Mouse (Mus musculus): ENCODE results near the gene Pus7. TPM values are rescaled to one million over a fixed set of nuclear protein-coding genes. Genes with fewer than 3 reads are reported as not detected.

Gene Pus7
- polyA plus RNA-seq, 1 experiment = 0.17 TPM

DNA sequence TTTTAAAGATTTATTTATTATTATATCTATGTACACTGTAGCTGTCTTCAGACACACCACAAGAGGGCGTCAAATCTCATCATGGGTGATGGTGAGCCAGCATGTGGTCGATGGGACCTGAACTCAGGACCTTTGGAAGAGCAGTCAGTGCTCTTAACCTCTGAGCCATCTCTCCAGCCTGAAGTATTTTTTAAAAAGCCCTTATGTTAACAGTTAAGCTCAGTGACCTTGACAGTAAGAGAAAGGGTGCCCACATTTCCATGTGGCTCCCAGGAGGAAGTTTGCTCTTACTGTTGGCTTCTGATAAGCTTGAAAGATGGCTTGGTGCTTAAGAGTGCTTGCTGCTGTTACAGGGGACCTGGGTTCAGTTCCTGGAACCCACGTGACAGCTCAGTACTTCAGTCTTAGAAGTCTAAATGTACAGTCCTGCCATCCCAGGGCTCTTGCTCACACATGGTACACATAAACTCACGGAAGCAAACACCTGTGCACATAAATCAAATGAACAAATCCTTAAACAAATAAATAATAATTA is 5.6 kb upstream of the Pus7 start:
- peaks cover 3% of the 10 kb centered on the region; the same call in 1 of the 2 replicates for H3K9me3 ChIP-seq (ENCODE audit: control insufficient read depth, low read length)
- peak overlapping the region; percentile 73 for H3K4me3 ChIP-seq (replicated peaks)
- H3K36me3 ChIP-seq (ENCODE audit: control insufficient read depth) = peaks cover 44% of the 10 kb centered on the region
- TF ChIP-seq GATA1 (IDR thresholded peaks at IDR 0.05; ENCODE audit: low read length) = no peak
- no peak for TF ChIP-seq TAL1 (IDR thresholded peaks at IDR 0.05; ENCODE audit: low read length)
- H3K4me1 ChIP-seq (ENCODE audit: control insufficient read depth) = peaks cover 33% of the 10 kb centered on the region
- H3K27me3 ChIP-seq (ENCODE audit: control insufficient read depth) = no peaks in the 10 kb centered on the region

DNA sequence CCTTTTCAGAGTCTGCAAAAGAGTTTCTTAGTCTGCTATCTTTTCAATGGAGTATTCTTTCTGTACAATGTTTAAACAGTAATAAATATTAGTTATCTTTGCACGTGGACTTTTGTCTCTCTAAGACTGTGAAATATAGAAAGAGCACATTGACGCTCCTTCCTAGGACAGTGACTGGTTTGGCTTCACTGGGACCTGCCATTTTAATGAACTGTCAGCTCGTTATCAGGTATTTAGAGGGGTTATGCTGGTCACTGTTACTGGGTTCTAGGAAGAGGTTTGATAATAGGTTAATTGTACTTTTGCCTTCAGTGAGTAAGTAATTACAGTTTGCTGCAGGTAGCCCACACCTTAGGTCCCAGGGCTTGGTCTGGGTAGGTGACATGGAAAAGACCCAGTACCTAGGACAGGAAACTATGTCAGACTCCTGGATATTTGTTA is 4.9 kb upstream of the Pus7 start:
- peak overlapping the region; percentile 73 for H3K4me3 ChIP-seq (replicated peaks)
- H3K4me1 ChIP-seq (ENCODE audit: control insufficient read depth) = peaks cover 39% of the 10 kb centered on the region
- peaks cover 38% of the 10 kb centered on the region for H3K36me3 ChIP-seq (ENCODE audit: control insufficient read depth)
- peaks cover 3% of the 10 kb centered on the region; the same call in 1 of the 2 replicates for H3K9me3 ChIP-seq (ENCODE audit: control insufficient read depth, low read length)
- no peak for TF ChIP-seq TAL1 (IDR thresholded peaks at IDR 0.05; ENCODE audit: low read length)
- TF ChIP-seq GATA1 (IDR thresholded peaks at IDR 0.05; ENCODE audit: low read length) = no peak
- H3K27me3 ChIP-seq (ENCODE audit: control insufficient read depth) = no peaks in the 10 kb centered on the region

DNA sequence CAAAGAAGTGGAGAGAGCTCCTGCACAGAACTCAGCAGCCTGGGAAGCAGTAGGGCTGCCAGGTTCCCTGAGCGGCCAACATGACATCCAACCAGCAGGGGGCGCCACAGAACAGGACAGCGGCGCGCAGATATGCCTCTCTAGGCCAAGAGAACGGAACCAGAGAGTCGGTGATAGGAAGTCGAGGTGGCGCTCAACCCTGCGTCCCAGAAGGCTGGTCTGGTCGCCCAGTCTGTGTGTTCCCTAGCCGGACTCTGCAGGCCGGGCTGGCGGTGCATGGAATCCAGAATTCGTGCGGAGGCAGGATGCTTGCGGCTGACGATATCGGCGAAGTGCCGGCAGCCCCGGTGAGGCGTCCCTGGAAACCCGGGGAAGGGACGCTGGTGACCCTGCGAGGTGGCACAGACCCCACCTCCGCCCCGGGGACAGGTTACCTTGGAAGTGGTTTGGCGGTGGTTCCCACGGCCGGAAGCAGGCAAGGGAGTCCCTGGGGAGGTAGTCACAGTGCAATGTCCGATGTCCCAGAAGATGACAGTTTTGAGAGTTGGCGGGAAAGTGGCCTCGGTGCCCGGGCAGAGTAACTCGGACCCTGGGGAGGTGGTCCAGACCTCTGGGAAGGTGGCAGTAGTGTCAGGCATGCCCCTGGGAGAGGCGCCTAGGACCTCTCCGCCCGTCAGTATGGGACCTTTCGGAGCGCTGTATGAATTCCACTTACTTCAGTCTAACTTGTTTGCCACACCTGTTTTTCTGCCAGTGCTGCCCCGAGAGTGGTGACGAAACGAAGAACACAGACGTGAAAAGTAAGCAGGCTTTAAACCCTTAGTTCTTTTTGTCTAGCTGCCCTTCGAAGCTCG is 4.3 kb upstream of the Pus7 start, which contains the start of gene Rint1:
Gene Rint1 (plus strand): TSS at position 176 of the 854 bp plus-strand sequence.
- peaks cover 3% of the 10 kb centered on the region; the same call in 1 of the 2 replicates for H3K9me3 ChIP-seq (ENCODE audit: control insufficient read depth, low read length)
- no peaks in the 10 kb centered on the region for H3K27me3 ChIP-seq (ENCODE audit: control insufficient read depth)
- peak within 1 kb of the TSS; percentile 73 for H3K4me3 ChIP-seq (replicated peaks)
- peaks cover 46% of the 10 kb centered on the region for H3K4me1 ChIP-seq (ENCODE audit: control insufficient read depth)
- no peak for TF ChIP-seq GATA1 (IDR thresholded peaks at IDR 0.05; ENCODE audit: low read length)
- TF ChIP-seq TAL1 (IDR thresholded peaks at IDR 0.05; ENCODE audit: low read length) = no peak
- H3K36me3 ChIP-seq (ENCODE audit: control insufficient read depth) = peaks cover 36% of the 10 kb centered on the region

DNA sequence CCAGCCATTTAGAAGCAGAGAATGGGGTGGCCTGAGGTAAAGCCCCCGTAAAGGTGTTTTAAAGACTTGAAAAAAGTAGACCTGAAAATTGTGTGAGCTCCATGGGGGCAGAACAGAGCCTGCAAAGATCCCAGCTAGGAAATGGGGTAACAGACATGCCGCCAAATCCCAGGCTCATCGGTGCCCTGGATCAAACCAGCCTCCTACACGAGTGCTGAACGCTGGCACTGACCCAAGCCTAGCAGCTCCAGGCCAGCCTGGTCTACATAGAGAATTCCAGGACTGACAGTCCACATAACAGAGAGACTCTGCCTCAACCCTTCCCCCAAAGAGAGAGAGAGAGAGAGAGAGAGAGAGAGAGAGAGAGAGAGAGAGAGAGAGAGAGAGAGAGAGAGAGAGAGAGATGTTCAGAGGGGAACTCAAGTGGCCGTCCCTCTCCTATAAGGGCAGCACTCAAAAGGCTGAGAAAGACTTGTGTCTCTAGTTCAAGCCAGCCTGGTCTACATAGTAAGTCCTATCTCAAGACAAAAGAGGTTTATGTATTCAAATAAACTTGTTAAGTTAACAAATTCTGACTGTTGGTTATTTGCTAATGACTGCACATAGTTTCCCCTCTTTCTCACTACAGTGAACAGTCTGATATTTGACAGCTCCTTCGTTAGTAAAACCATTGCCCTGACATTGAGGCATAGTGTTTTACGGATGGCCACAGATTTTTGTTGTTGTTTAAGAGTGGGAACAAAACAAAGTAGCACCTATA is 1.3 kb downstream of the Pus7 start:
- H3K4me3 ChIP-seq (replicated peaks) = peak overlapping the region; percentile 84
- H3K9me3 ChIP-seq (ENCODE audit: control insufficient read depth, low read length) = peaks cover 3% of the 10 kb centered on the region; the same call in 1 of the 2 replicates
- no peaks in the 10 kb centered on the region for H3K27me3 ChIP-seq (ENCODE audit: control insufficient read depth)
- peaks cover 8% of the 10 kb centered on the region for H3K36me3 ChIP-seq (ENCODE audit: control insufficient read depth)
- TF ChIP-seq GATA1 (IDR thresholded peaks at IDR 0.05; ENCODE audit: low read length) (no peak), TAL1 (IDR thresholded peaks at IDR 0.05; ENCODE audit: low read length) (no peak)
- peaks cover 35% of the 10 kb centered on the region for H3K4me1 ChIP-seq (ENCODE audit: control insufficient read depth)

DNA sequence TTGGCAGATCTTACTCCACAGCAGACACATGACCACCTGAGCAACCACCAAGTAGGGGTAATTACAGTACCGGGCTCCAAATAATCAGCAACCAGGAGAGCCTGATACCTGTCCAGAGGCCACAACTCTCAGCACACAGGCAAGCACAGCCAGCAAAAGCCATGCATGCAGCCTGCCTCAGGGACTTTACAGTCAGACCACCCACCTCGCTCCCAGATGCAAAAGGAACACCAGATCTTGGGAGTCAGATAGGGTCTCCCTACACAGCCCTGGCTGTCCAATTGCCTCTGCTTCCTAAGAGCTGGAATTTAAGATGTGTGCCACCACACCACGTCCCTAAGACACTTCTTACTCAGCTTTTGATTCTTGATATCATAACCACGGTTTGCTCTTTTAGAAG is 2.3 kb downstream of the Pus7 start:
- H3K4me3 ChIP-seq (replicated peaks) = no peak overlapping the region
- no peaks in the 10 kb centered on the region for H3K27me3 ChIP-seq (ENCODE audit: control insufficient read depth)
- H3K4me1 ChIP-seq (ENCODE audit: control insufficient read depth) = peaks cover 33% of the 10 kb centered on the region
- no peak for TF ChIP-seq TAL1 (IDR thresholded peaks at IDR 0.05; ENCODE audit: low read length)
- TF ChIP-seq GATA1 (IDR thresholded peaks at IDR 0.05; ENCODE audit: low read length) = no peak
- H3K9me3 ChIP-seq (ENCODE audit: control insufficient read depth, low read length) = peaks cover 3% of the 10 kb centered on the region; the same call in 1 of the 2 replicates
- H3K36me3 ChIP-seq (ENCODE audit: control insufficient read depth) = peaks cover 11% of the 10 kb centered on the region

DNA sequence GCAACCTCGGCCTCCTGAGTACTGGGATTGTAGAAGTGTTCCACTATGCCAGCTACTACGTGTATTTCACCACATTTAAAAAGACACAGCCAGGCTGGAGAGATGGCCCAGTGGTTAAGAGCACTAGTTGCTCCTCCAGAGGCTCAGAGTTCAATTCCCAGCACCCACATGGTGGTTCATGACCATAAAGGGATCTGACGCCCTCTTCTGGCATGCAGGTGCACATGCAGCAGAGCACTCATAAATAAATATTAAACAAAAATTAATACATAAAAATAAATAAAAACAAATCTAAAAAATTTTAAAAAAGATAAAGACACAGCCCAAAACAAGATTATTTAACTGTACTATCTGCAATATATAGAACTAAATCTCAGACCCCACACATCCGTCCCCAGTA is 3.0 kb downstream of the Pus7 start:
- no peak for TF ChIP-seq GATA1 (IDR thresholded peaks at IDR 0.05; ENCODE audit: low read length)
- no peak for TF ChIP-seq TAL1 (IDR thresholded peaks at IDR 0.05; ENCODE audit: low read length)
- peaks cover 16% of the 10 kb centered on the region for H3K36me3 ChIP-seq (ENCODE audit: control insufficient read depth)
- H3K27me3 ChIP-seq (ENCODE audit: control insufficient read depth) = no peaks in the 10 kb centered on the region
- H3K4me1 ChIP-seq (ENCODE audit: control insufficient read depth) = peaks cover 33% of the 10 kb centered on the region
- no peak overlapping the region for H3K4me3 ChIP-seq (replicated peaks)
- H3K9me3 ChIP-seq (ENCODE audit: control insufficient read depth, low read length) = peaks cover 3% of the 10 kb centered on the region; the same call in 1 of the 2 replicates

DNA sequence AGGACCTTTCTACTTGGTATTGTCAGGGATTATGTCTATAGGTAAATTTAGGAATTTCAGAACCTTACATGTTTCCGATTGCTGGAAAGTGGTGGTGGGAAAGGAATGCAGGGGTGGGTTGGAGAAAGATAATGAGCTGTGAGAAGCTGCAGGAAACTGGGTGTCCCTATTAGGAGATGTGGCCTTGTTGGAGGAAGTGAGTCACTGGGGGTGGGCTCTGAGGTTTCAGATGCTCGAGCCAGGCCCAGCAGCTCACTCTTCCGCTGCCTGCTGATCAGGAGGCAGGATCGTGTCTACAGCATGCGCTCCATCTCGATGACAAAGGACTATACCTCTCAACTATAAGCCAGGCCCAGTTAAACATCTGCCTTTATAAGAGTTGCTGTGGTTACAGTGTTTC is 9.3 kb downstream of the Pus7 start:
- Histone ChIP-seq H3K4me3 (replicated peaks) (no peak overlapping the region), H3K9me3 (ENCODE audit: control insufficient read depth, low read length) (no peaks in the 10 kb centered on the region), H3K36me3 (ENCODE audit: control insufficient read depth) (peaks cover 41% of the 10 kb centered on the region), H3K4me1 (ENCODE audit: control insufficient read depth) (peaks cover 15% of the 10 kb centered on the region), H3K27me3 (ENCODE audit: control insufficient read depth) (no peaks in the 10 kb centered on the region)
- TF ChIP-seq TAL1 (IDR thresholded peaks at IDR 0.05; ENCODE audit: low read length) = no peak

DNA sequence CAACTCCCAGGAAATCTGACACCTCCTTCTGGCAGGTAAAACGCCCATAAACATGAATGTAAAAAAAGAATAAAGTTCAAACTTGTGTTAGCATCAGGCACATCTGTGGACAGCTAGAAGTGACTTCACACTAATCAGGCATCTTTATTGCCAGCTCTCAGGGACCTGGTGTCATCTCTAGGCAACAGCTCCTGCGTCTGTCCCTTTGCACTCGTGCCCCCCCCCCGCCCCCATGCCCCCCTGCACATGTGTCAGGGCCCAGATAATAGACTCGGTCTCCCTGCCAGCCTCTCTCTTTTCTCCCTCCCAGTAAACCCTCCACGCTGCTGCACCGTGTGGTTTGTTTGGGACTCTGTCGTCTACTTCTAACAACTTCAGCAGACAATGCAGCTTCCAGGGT is 12.4 kb downstream of the Pus7 start:
- peaks cover 55% of the 10 kb centered on the region for H3K36me3 ChIP-seq (ENCODE audit: control insufficient read depth)
- no peaks in the 10 kb centered on the region for H3K9me3 ChIP-seq (ENCODE audit: control insufficient read depth, low read length)
- peak overlapping the region; percentile 34 for H3K4me3 ChIP-seq (replicated peaks)
- H3K4me1 ChIP-seq (ENCODE audit: control insufficient read depth) = peaks cover 15% of the 10 kb centered on the region
- no peak for TF ChIP-seq GATA1 (IDR thresholded peaks at IDR 0.05; ENCODE audit: low read length)
- no peak for TF ChIP-seq TAL1 (IDR thresholded peaks at IDR 0.05; ENCODE audit: low read length)
- no peaks in the 10 kb centered on the region for H3K27me3 ChIP-seq (ENCODE audit: control insufficient read depth)

DNA sequence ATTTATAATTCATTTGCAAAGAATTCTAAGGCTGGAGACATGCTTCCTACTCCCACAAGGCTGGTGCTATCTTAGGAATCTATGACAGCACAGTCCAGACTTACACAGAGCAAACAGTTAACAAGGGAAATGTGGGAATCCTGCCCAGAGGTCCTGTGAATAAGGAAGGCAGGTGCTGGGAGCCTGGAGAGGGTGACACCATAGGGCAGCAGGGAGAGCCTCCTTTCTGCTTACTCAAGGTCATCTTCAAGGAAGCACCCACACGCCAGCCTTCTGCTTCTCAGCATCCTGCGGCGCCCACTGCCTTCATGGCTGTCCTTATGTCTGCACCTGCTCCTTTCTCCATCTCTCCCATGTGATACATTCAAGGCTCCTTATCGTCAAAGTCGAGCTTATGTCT is 19.0 kb downstream of the Pus7 start:
- TF ChIP-seq TAL1 (IDR thresholded peaks at IDR 0.05; ENCODE audit: low read length) (no peak), GATA1 (IDR thresholded peaks at IDR 0.05; ENCODE audit: low read length) (no peak)
- no peak overlapping the region for H3K4me3 ChIP-seq (replicated peaks)
- no peaks in the 10 kb centered on the region for H3K4me1 ChIP-seq (ENCODE audit: control insufficient read depth)
- no peaks in the 10 kb centered on the region for H3K9me3 ChIP-seq (ENCODE audit: control insufficient read depth, low read length)
- no peaks in the 10 kb centered on the region for H3K27me3 ChIP-seq (ENCODE audit: control insufficient read depth)
- peaks cover 62% of the 10 kb centered on the region for H3K36me3 ChIP-seq (ENCODE audit: control insufficient read depth)
